Mouse (Mus musculus): ENCODE data around the gene Trpc6. TPM values are rescaled to one million over a fixed set of nuclear protein-coding genes. Genes with fewer than 3 reads are reported as not detected.

Gene Trpc6
- polyA plus RNA-seq, 1 experiment from 2014 or later, result 4.6 TPM

- Histone ChIP-seq H3K9me3 (ENCODE audit: low read depth, low read length) (no peaks in the 10 kb centered on the region), H3K27ac (ENCODE audit: low read depth) (no peak overlapping the region), H3K4me3 (ENCODE audit: low read depth, low read length) (no peak overlapping the region), H3K36me3 (ENCODE audit: insufficient read depth) (no peaks in the 10 kb centered on the region), H3K9ac (no peak overlapping the region), H3K4me2 (no peak overlapping the region), H3K4me1 (ENCODE audit: insufficient read depth) (no peaks in the 10 kb centered on the region), H3K27me3 (ENCODE audit: insufficient read depth, low read length) (no peaks in the 10 kb centered on the region)
- DNase-seq (no peak), ATAC-seq (ENCODE audit: insufficient read depth) (peak; percentile 38; the same call in 1 of the 2 replicates)
- WGBS, result 56% methylated on average over 1 of the region's 1 CpGs
- TF ChIP-seq CTCF (IDR thresholded peaks at IDR 0.05; ENCODE audit: low read depth), result no peak
Observed at GRCm38 (mm10) chr9:8703516-8703915, 159.6 kb downstream of the Trpc6 start.

GRCm38 (mm10) chr9:8703956-8704355, 160.0 kb downstream of the Trpc6 start:
- Histone ChIP-seq H3K4me3 (ENCODE audit: low read depth, low read length) (no peak overlapping the region), H3K4me2 (no peak overlapping the region), H3K9ac (no peak overlapping the region), H3K4me1 (ENCODE audit: insufficient read depth) (no peaks in the 10 kb centered on the region), H3K27ac (ENCODE audit: low read depth) (no peak overlapping the region), H3K36me3 (ENCODE audit: insufficient read depth) (no peaks in the 10 kb centered on the region), H3K9me3 (ENCODE audit: low read depth, low read length) (no peaks in the 10 kb centered on the region), H3K27me3 (ENCODE audit: insufficient read depth, low read length) (no peaks in the 10 kb centered on the region)
- 33% methylated on average over 5 of the region's 5 CpGs for WGBS
- TF ChIP-seq CTCF (IDR thresholded peaks at IDR 0.05; ENCODE audit: low read depth), result no peak
- ATAC-seq (ENCODE audit: insufficient read depth) (no peak), DNase-seq (peak; percentile 3)

- Histone ChIP-seq H3K4me2 (no peak overlapping the region), H3K27me3 (ENCODE audit: insufficient read depth, low read length) (no peaks in the 10 kb centered on the region), H3K4me3 (ENCODE audit: low read depth, low read length) (no peak overlapping the region), H3K27ac (ENCODE audit: low read depth) (no peak overlapping the region), H3K9ac (no peak overlapping the region), H3K4me1 (ENCODE audit: insufficient read depth) (no peaks in the 10 kb centered on the region), H3K9me3 (ENCODE audit: low read depth, low read length) (no peaks in the 10 kb centered on the region), H3K36me3 (ENCODE audit: insufficient read depth) (no peaks in the 10 kb centered on the region)
- no peak for TF ChIP-seq CTCF (IDR thresholded peaks at IDR 0.05; ENCODE audit: low read depth)
- 32% methylated on average over 3 of the region's 3 CpGs for WGBS
- DNase-seq, result peak; percentile 3
- ATAC-seq (ENCODE audit: insufficient read depth), result no peak
Observed at GRCm38 (mm10) chr9:8710052-8710739, 166.3 kb downstream of the Trpc6 start.

- Histone ChIP-seq H3K27ac (ENCODE audit: low read depth) (no peak overlapping the region), H3K4me3 (ENCODE audit: low read depth, low read length) (no peak overlapping the region), H3K27me3 (ENCODE audit: insufficient read depth, low read length) (no peaks in the 10 kb centered on the region), H3K36me3 (ENCODE audit: insufficient read depth) (no peaks in the 10 kb centered on the region), H3K4me2 (no peak overlapping the region), H3K9me3 (ENCODE audit: low read depth, low read length) (no peaks in the 10 kb centered on the region), H3K9ac (no peak overlapping the region), H3K4me1 (ENCODE audit: insufficient read depth) (no peaks in the 10 kb centered on the region)
- 0 out of 2 replicates have a peak, but pooled peaks have one; percentile 23 for TF ChIP-seq CTCF (IDR thresholded peaks at IDR 0.05; ENCODE audit: low read depth)
- DNase-seq, result no peak
- 39% methylated on average over 1 of the region's 1 CpGs for WGBS
- no peak for ATAC-seq (ENCODE audit: insufficient read depth)
Observed at GRCm38 (mm10) chr9:8719017-8719416, 175.1 kb downstream of the Trpc6 start.

GRCm38 (mm10) chr9:8729056-8729455, 185.1 kb downstream of the Trpc6 start:
- H3K4me1 ChIP-seq (ENCODE audit: insufficient read depth), result no peaks in the 10 kb centered on the region
- H3K4me2 ChIP-seq, result no peak overlapping the region
- H3K36me3 ChIP-seq (ENCODE audit: insufficient read depth), result no peaks in the 10 kb centered on the region
- no peak for TF ChIP-seq CTCF (IDR thresholded peaks at IDR 0.05; ENCODE audit: low read depth)
- no peaks in the 10 kb centered on the region for H3K27me3 ChIP-seq (ENCODE audit: insufficient read depth, low read length)
- H3K4me3 ChIP-seq (ENCODE audit: low read depth, low read length), result no peak overlapping the region
- H3K9me3 ChIP-seq (ENCODE audit: low read depth, low read length), result no peaks in the 10 kb centered on the region
- no peak for DNase-seq
- H3K27ac ChIP-seq (ENCODE audit: low read depth), result no peak overlapping the region
- H3K9ac ChIP-seq, result no peak overlapping the region
- 78% methylated on average over 3 of the region's 3 CpGs for WGBS
- no peak for ATAC-seq (ENCODE audit: insufficient read depth)
